Mouse (Mus musculus): ENCODE results near the gene Dlgap4. TPM values are rescaled to one million over a fixed set of nuclear protein-coding genes. Genes with fewer than 3 reads are reported as not detected.

The Dlgap4 gene
- total and polyA plus RNA-seq, 3 experiments: 15.7 to 113 (median 54.8) TPM

DNA sequence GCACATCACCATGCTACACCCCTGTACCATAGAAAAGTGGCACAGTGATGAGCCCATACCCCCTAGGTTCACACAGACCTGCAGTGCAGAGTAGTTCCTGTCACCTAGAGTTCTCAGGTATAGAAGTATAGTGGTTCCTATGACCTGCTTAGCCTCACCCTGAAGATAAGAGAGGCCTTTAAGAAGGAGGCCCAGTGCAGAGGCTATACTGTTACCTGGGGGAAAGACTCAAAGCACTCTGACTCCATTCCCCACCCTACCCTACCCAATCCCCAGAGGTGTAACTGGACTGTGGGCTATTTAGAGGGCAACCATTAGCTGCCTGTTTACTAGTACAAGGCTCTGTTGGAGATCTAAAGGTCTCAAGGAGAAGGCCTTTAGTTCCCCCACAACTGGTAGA lies 118.1 kb downstream of the Dlgap4 start:
- TF ChIP-seq CTCF (IDR thresholded peaks at IDR 0.05; ENCODE audit: low read depth, low read length) (no peak), TAL1 (conservative IDR thresholded peaks at IDR 0.05; ENCODE audit: low read depth, low read length) (no peak), GATA2 (IDR thresholded peaks at IDR 0.05; ENCODE audit: borderline replicate concordance, low read depth, low read length) (no peak)
- Histone ChIP-seq H3K4me1 (ENCODE audit: insufficient read depth, low read depth, low read length) (peaks cover 57% of the 10 kb centered on the region), H3K27me3 (ENCODE audit: insufficient read depth, low read length) (no peaks in the 10 kb centered on the region), H3K4me3 (ENCODE audit: low read depth, low read length) (no peak overlapping the region), H3K36me3 (replicated peaks) (peaks cover 53% of the 10 kb centered on the region), H3K9me3 (replicated peaks) (no peaks in the 10 kb centered on the region)
- DNase-seq (ENCODE audit: low spot score) (no peak), ATAC-seq (ENCODE audit: extremely low read depth, insufficient number of reproducible peaks, low FRiP score, poor library complexity, severe bottlenecking) (no peak)

DNA sequence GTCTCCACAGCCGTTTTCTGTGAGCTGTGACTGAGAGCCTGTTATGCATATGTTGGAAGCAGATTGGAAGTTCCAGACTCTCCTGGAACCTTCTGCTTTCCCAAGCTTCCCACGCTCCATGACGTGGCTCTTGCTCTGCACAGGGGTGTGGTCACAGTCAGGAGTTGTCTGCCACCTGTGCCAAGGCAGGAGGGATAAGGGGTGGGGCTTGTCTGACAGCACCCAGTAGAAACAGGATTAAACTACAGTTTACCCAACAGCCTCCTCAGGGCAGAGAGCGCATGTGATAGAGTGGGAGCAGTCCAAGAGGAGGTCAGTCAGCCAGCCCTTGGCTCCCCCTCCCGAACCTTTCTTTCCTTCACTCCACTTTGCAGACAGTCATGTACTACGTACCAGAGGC lies 118.6 kb downstream of the Dlgap4 start:
- peaks cover 57% of the 10 kb centered on the region for H3K4me1 ChIP-seq (ENCODE audit: insufficient read depth, low read depth, low read length)
- DNase-seq (ENCODE audit: low spot score) (no peak), ATAC-seq (ENCODE audit: extremely low read depth, insufficient number of reproducible peaks, low FRiP score, poor library complexity, severe bottlenecking) (no peak)
- TF ChIP-seq GATA2 (IDR thresholded peaks at IDR 0.05; ENCODE audit: borderline replicate concordance, low read depth, low read length) (no peak), POLR2AphosphoS5 (IDR thresholded peaks at IDR 0.05; ENCODE audit: insufficient replicate concordance, low read depth, low read length) (no peak), CTCF (IDR thresholded peaks at IDR 0.05; ENCODE audit: low read depth, low read length) (no peak), GATA1 (IDR thresholded peaks at IDR 0.05; ENCODE audit: borderline replicate concordance, low read length) (no peak), TAL1 (conservative IDR thresholded peaks at IDR 0.05; ENCODE audit: low read depth, low read length) (no peak)
- no peak overlapping the region for H3K4me3 ChIP-seq (ENCODE audit: low read depth, low read length)
- peaks cover 54% of the 10 kb centered on the region for H3K36me3 ChIP-seq (replicated peaks)
- H3K27me3 ChIP-seq (ENCODE audit: insufficient read depth, low read length): no peaks in the 10 kb centered on the region
- no peaks in the 10 kb centered on the region for H3K9me3 ChIP-seq (replicated peaks)

DNA sequence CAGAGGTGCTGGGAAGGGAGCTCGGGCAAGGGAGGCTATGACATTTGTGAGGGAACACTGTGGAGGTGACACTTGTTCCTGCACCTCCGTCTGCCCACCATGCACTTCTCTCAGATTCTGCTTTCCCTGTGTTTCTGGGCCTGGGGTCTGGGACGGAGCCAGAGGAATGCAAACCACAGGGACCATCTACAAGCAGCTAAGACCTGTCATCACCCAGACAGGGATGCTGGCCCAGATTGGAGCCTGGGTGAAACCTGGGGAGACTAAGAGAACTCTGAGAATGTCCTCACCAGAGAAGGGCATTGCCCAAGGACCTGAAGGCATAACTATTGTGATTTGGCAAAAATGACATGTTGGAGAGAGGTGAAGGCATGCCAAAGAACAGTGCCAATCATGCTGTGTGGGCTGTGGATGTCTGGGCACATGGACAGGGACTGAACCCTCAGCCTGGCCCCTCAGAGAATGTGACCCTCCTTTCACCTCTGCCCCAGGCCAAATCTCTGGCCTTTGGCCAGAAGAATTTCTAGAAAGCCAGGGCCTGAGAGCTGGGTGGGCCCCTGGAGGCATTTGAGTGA lies 122.3 kb downstream of the Dlgap4 start:
- TF ChIP-seq CTCF (IDR thresholded peaks at IDR 0.05; ENCODE audit: low read depth, low read length) (no peak), GATA2 (IDR thresholded peaks at IDR 0.05; ENCODE audit: borderline replicate concordance, low read depth, low read length) (no peak), TAL1 (conservative IDR thresholded peaks at IDR 0.05; ENCODE audit: low read depth, low read length) (no peak), GATA1 (IDR thresholded peaks at IDR 0.05; ENCODE audit: borderline replicate concordance, low read length) (no peak), POLR2AphosphoS5 (IDR thresholded peaks at IDR 0.05; ENCODE audit: insufficient replicate concordance, low read depth, low read length) (no peak)
- peaks cover 51% of the 10 kb centered on the region for H3K4me1 ChIP-seq (ENCODE audit: insufficient read depth, low read depth, low read length)
- DNase-seq (ENCODE audit: low spot score) (no peak), ATAC-seq (ENCODE audit: extremely low read depth, insufficient number of reproducible peaks, low FRiP score, poor library complexity, severe bottlenecking) (no peak)
- H3K9me3 ChIP-seq (replicated peaks): no peaks in the 10 kb centered on the region
- no peak overlapping the region for H3K4me3 ChIP-seq (ENCODE audit: low read depth, low read length)
- H3K36me3 ChIP-seq (replicated peaks): peaks cover 70% of the 10 kb centered on the region
- no peaks in the 10 kb centered on the region for H3K27me3 ChIP-seq (ENCODE audit: insufficient read depth, low read length)

DNA sequence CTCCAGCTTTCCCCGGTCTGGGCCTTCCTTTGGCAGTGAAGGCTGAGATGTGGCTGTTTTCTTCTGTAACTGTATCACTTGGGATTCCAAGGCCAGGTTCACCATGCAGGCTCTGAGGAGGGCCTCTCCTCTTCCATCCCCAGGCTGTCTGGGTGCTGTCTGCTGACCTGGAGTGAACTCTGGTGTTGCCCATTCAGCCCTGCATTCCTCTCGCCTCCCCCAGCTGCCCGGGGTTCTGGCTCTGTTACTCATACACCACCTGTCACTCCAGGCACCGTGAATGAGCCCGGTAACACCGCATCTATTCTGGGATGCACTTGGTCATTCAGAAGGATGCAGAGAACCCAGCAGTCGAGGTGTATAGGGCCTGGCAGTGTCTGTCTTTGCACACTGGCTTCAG lies 123.3 kb downstream of the Dlgap4 start:
- TF ChIP-seq GATA1 (IDR thresholded peaks at IDR 0.05; ENCODE audit: borderline replicate concordance, low read length) (no peak), TAL1 (conservative IDR thresholded peaks at IDR 0.05; ENCODE audit: low read depth, low read length) (no peak), POLR2AphosphoS5 (IDR thresholded peaks at IDR 0.05; ENCODE audit: insufficient replicate concordance, low read depth, low read length) (no peak), GATA2 (IDR thresholded peaks at IDR 0.05; ENCODE audit: borderline replicate concordance, low read depth, low read length) (no peak), CTCF (IDR thresholded peaks at IDR 0.05; ENCODE audit: low read depth, low read length) (no peak)
- H3K4me1 ChIP-seq (ENCODE audit: insufficient read depth, low read depth, low read length): peaks cover 46% of the 10 kb centered on the region
- no peak for ATAC-seq (ENCODE audit: extremely low read depth, insufficient number of reproducible peaks, low FRiP score, poor library complexity, severe bottlenecking)
- H3K27me3 ChIP-seq (ENCODE audit: insufficient read depth, low read length): no peaks in the 10 kb centered on the region
- no peak overlapping the region for H3K4me3 ChIP-seq (ENCODE audit: low read depth, low read length)
- no peaks in the 10 kb centered on the region for H3K9me3 ChIP-seq (replicated peaks)
- no peak for DNase-seq (ENCODE audit: low spot score)
- peaks cover 76% of the 10 kb centered on the region for H3K36me3 ChIP-seq (replicated peaks)

DNA sequence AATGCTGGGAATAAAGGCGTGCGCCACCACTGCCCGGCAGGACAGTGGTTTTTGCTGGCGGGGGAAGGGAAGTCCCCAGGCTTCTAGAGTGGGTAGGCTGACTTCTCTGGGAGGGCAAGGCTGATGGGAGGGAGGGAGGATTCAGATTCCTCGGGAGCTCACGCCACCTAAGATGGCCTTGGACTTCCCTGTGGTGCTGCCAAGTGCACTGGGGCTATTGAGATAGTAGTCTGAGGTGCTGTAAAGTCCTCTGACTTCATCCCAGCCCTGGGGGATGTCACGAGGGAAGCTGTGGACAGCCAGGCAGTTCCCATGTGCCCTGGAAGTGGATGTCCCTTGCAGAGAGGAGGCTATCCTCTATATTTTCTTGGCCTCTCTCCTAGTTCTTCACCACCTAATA lies 124.5 kb downstream of the Dlgap4 start:
- DNase-seq (ENCODE audit: low spot score) (no peak), ATAC-seq (ENCODE audit: extremely low read depth, insufficient number of reproducible peaks, low FRiP score, poor library complexity, severe bottlenecking) (no peak)
- Histone ChIP-seq H3K9me3 (replicated peaks) (no peaks in the 10 kb centered on the region), H3K36me3 (replicated peaks) (peaks cover 79% of the 10 kb centered on the region), H3K27me3 (ENCODE audit: insufficient read depth, low read length) (no peaks in the 10 kb centered on the region), H3K4me1 (ENCODE audit: insufficient read depth, low read depth, low read length) (peaks cover 51% of the 10 kb centered on the region), H3K4me3 (ENCODE audit: low read depth, low read length) (no peak overlapping the region)
- TF ChIP-seq TAL1 (conservative IDR thresholded peaks at IDR 0.05; ENCODE audit: low read depth, low read length) (no peak), GATA1 (IDR thresholded peaks at IDR 0.05; ENCODE audit: borderline replicate concordance, low read length) (no peak), CTCF (IDR thresholded peaks at IDR 0.05; ENCODE audit: low read depth, low read length) (no peak), GATA2 (IDR thresholded peaks at IDR 0.05; ENCODE audit: borderline replicate concordance, low read depth, low read length) (no peak), POLR2AphosphoS5 (IDR thresholded peaks at IDR 0.05; ENCODE audit: insufficient replicate concordance, low read depth, low read length) (no peak)

DNA sequence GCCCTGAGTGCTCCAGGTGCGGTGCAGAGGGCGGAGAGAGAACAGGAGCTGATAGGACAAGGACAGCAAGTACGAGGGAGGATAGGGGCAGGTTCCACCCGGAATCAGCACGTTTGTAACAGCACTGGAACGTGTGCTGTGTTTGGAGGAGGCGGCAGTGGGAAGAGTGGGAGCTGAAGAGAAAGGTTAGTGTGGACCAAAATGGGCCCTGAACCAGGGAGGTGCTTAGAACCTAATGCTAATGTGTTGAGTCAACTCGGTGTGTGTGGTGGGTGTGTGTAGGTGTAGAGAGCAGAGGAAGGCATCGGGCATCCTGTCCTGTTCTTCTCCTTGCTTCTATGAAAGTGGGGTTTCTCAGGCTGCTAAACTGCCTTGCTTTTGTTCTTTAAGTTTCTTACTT lies 127.8 kb downstream of the Dlgap4 start:
- DNase-seq (ENCODE audit: low spot score) (no peak), ATAC-seq (ENCODE audit: extremely low read depth, insufficient number of reproducible peaks, low FRiP score, poor library complexity, severe bottlenecking) (no peak)
- no peak for TF ChIP-seq CTCF (IDR thresholded peaks at IDR 0.05; ENCODE audit: low read depth, low read length)
- Histone ChIP-seq H3K4me3 (ENCODE audit: low read depth, low read length) (no peak overlapping the region), H3K36me3 (replicated peaks) (peaks cover 88% of the 10 kb centered on the region), H3K9me3 (replicated peaks) (no peaks in the 10 kb centered on the region), H3K27me3 (ENCODE audit: insufficient read depth, low read length) (no peaks in the 10 kb centered on the region), H3K4me1 (ENCODE audit: insufficient read depth, low read depth, low read length) (peaks cover 52% of the 10 kb centered on the region)

DNA sequence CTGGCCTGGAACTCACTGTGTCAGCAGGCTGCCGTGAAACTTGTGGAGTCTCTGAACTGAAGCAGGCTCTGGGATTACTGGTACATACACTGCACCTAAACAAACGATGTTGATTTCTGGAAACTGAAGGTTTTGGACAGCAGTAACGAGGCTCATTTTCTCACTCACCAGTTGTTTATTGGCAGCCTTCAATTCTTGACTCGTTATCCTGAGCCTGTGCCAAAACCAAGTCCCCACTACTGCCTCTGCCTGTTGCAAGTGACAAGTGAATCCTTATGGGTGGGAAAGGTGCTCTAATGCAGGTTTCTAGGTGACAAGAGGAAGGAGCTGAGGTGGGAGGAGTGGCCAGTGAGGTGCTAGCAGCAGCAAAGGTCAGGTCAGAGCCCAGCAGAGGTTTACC lies 128.5 kb downstream of the Dlgap4 start:
- Histone ChIP-seq H3K4me3 (ENCODE audit: low read depth, low read length) (no peak overlapping the region), H3K9me3 (replicated peaks) (no peaks in the 10 kb centered on the region), H3K27me3 (ENCODE audit: insufficient read depth, low read length) (no peaks in the 10 kb centered on the region), H3K36me3 (replicated peaks) (peaks cover 88% of the 10 kb centered on the region), H3K4me1 (ENCODE audit: insufficient read depth, low read depth, low read length) (peaks cover 44% of the 10 kb centered on the region)
- no peak for TF ChIP-seq CTCF (IDR thresholded peaks at IDR 0.05; ENCODE audit: low read depth, low read length)
- ATAC-seq (ENCODE audit: extremely low read depth, insufficient number of reproducible peaks, low FRiP score, poor library complexity, severe bottlenecking) (no peak), DNase-seq (ENCODE audit: low spot score) (no peak)

Data from G1E (cell line).